Mouse (Mus musculus) liver, embryonic 11.5 days (tissue): Measurements from ENCODE around the gene Pld1. TPM values are rescaled to one million over a fixed set of nuclear protein-coding genes. Genes with fewer than 3 reads are reported as not detected.

Experiments
- ATAC-seq: fragments of 200-750 bp; cut with Nextera tagmentation; replicated peaks from 2 replicates; pipeline ENCODE4 v1.8.0; 2017; ENCODE audit warnings: moderate number of reproducible peaks, mild to moderate bottlenecking, moderate TSS enrichment, moderate library complexity; ENCODE audit not compliant: low FRiP score
- DNase-seq: peaks from one replicate; pipeline ENCODE4 v3.0.0-alpha.2; 2017; ENCODE audit warnings: low spot score
- H3K27ac ChIP-seq: fragments of 300-500 bp; sonication (generic); 2 replicates; pipeline ENCODE4 v1.5.1; 2014; ENCODE audit warnings: mild to moderate bottlenecking, low read depth, low read length, control low read depth
- H3K27me3 ChIP-seq: fragments of 300-500 bp; sonication (generic); replicated peaks from 2 replicates; pipeline ENCODE4 v1.6.1; 2014; ENCODE audit warnings: low read length, mixed read lengths; ENCODE audit not compliant: control insufficient read depth, insufficient read depth
- H3K36me3 ChIP-seq: fragments of 300-500 bp; sonication (generic); 2 replicates; pipeline ENCODE4 v1.6.1; 2014; ENCODE audit warnings: mild to moderate bottlenecking, low read length, moderate library complexity, mixed read lengths; ENCODE audit not compliant: control insufficient read depth, insufficient read depth
- H3K4me1 ChIP-seq: fragments of 300-500 bp; sonication (generic); replicated peaks from 2 replicates; pipeline ENCODE4 v1.6.1; 2014; ENCODE audit warnings: low read length, mixed read lengths; ENCODE audit not compliant: control insufficient read depth, insufficient read depth
- H3K4me2 ChIP-seq: fragments of 300-500 bp; sonication (generic); 2 replicates; pipeline ENCODE4 v1.6.1; 2014; ENCODE audit warnings: mild to moderate bottlenecking, control low read depth, moderate library complexity
- H3K4me3 ChIP-seq: fragments of 300-500 bp; sonication (generic); 2 replicates; pipeline ENCODE4 v1.5.1; 2014; ENCODE audit warnings: low read depth, low read length, control low read depth
- H3K9ac ChIP-seq: fragments of 300-500 bp; sonication (generic); 2 replicates; pipeline ENCODE4 v1.6.1; 2014; ENCODE audit warnings: low read depth, low read length, control low read depth
- H3K9me3 ChIP-seq: fragments of 300-500 bp; sonication (generic); 2 replicates; pipeline ENCODE4 v1.6.1; 2016; ENCODE audit warnings: low read length, inconsistent platforms, mixed read lengths; ENCODE audit not compliant: control insufficient read depth
- WGBS: fragments of 180-500 bp; shearing (Covaris S2); extraction: QIAGEN DNeasy Blood & Tissue Kit; methylation state at CpG from one replicate; pipeline ENCODE4 v1.1.7; 2014; 5-methylcytosine and 5-hydroxymethylcytosine counted together
- polyA plus RNA-seq: library from polyadenylated mRNA; unstranded; fragments of >200 nt; fragmentation: Nextera tagmentation; extraction: Ambion mirVana; gene quantifications from 2 replicates; pipeline ENCODE4 v1.2.1, GENCODE M21; 2014

Pld1 gene
- polyA plus RNA-seq, 1 experiment from 2014 or later: 4.9 TPM

GRCm38 (mm10) chr3:28061155-28061554, 122.7 kb downstream of the Pld1 start:
- no peak for ATAC-seq

GRCm38 (mm10) chr3:28079211-28079610, 140.7 kb downstream of the Pld1 start:
- 77% methylated on average over 3 of the region's 3 CpGs for WGBS
- no peak for ATAC-seq
- Histone ChIP-seq H3K36me3 (peaks cover 3% of the 10 kb centered on the region; the same call in 1 of the 2 replicates), H3K4me1 (no peaks in the 10 kb centered on the region), H3K9ac (no peak overlapping the region), H3K27me3 (no peaks in the 10 kb centered on the region), H3K4me2 (no peak overlapping the region), H3K27ac (no peak overlapping the region), H3K4me3 (no peak overlapping the region), H3K9me3 (no peaks in the 10 kb centered on the region)
- DNase-seq: no peak

More at GRCm38 (mm10) chr3:28061155-28061554, 122.7 kb downstream of the Pld1 start:
- Histone ChIP-seq H3K27me3 (no peaks in the 10 kb centered on the region), H3K27ac (no peak overlapping the region), H3K4me1 (no peaks in the 10 kb centered on the region), H3K9ac (no peak overlapping the region), H3K36me3 (no peaks in the 10 kb centered on the region), H3K4me3 (no peak overlapping the region), H3K4me2 (no peak overlapping the region), H3K9me3 (no peaks in the 10 kb centered on the region)
- DNase-seq: no peak

GRCm38 (mm10) chr3:28080116-28080515, 141.6 kb downstream of the Pld1 start:
- H3K9me3 ChIP-seq: no peaks in the 10 kb centered on the region
- DNase-seq (no peak), ATAC-seq (no peak)
- no peaks in the 10 kb centered on the region for H3K4me1 ChIP-seq
- H3K27ac ChIP-seq: no peak overlapping the region
- H3K4me3 ChIP-seq: no peak overlapping the region
- peaks cover 3% of the 10 kb centered on the region; the same call in 1 of the 2 replicates for H3K36me3 ChIP-seq
- H3K9ac ChIP-seq: no peak overlapping the region
- no peaks in the 10 kb centered on the region for H3K27me3 ChIP-seq
- no peak overlapping the region for H3K4me2 ChIP-seq
- WGBS: 91% methylated on average over 1 of the region's 1 CpGs

- no peak overlapping the region for H3K27ac ChIP-seq
- 29% methylated on average over 6 of the region's 6 CpGs for WGBS
- H3K9me3 ChIP-seq: no peaks in the 10 kb centered on the region
- DNase-seq (no peak), ATAC-seq (no peak)
- H3K27me3 ChIP-seq: no peaks in the 10 kb centered on the region
- H3K9ac ChIP-seq: no peak overlapping the region
- peaks cover 3% of the 10 kb centered on the region; the same call in 1 of the 2 replicates for H3K36me3 ChIP-seq
- H3K4me3 ChIP-seq: no peak overlapping the region
- H3K4me1 ChIP-seq: no peaks in the 10 kb centered on the region
- no peak overlapping the region for H3K4me2 ChIP-seq
Measured at GRCm38 (mm10) chr3:28081012-28081411, 142.5 kb downstream of the Pld1 start.

GRCm38 (mm10) chr3:28083218-28083617, 144.7 kb downstream of the Pld1 start:
- Histone ChIP-seq H3K4me1 (no peaks in the 10 kb centered on the region), H3K4me2 (no peak overlapping the region), H3K9me3 (no peaks in the 10 kb centered on the region), H3K27me3 (no peaks in the 10 kb centered on the region), H3K27ac (no peak overlapping the region), H3K9ac (no peak overlapping the region), H3K36me3 (no peaks in the 10 kb centered on the region), H3K4me3 (no peak overlapping the region)
- ATAC-seq: no peak
- 71% methylated on average over 3 of the region's 3 CpGs for WGBS
- no peak for DNase-seq

GRCm38 (mm10) chr3:28084281-28084680, 145.8 kb downstream of the Pld1 start:
- no peaks in the 10 kb centered on the region for H3K4me1 ChIP-seq
- DNase-seq (no peak), ATAC-seq (no peak)
- no peak overlapping the region for H3K4me3 ChIP-seq
- H3K9ac ChIP-seq: no peak overlapping the region
- H3K4me2 ChIP-seq: no peak overlapping the region
- no peaks in the 10 kb centered on the region for H3K9me3 ChIP-seq
- H3K36me3 ChIP-seq: no peaks in the 10 kb centered on the region
- no peaks in the 10 kb centered on the region for H3K27me3 ChIP-seq
- WGBS: 70% methylated on average over 2 of the region's 2 CpGs
- no peak overlapping the region for H3K27ac ChIP-seq

GRCm38 (mm10) chr3:28091296-28091695, 152.8 kb downstream of the Pld1 start:
- ATAC-seq: no peak
- Histone ChIP-seq H3K27ac (no peak overlapping the region), H3K9me3 (no peaks in the 10 kb centered on the region), H3K4me3 (no peak overlapping the region), H3K9ac (no peak overlapping the region), H3K4me1 (no peaks in the 10 kb centered on the region), H3K36me3 (no peaks in the 10 kb centered on the region), H3K27me3 (no peaks in the 10 kb centered on the region), H3K4me2 (no peak overlapping the region)
- no peak for DNase-seq
- WGBS: 65% methylated on average over 1 of the region's 1 CpGs

GRCm38 (mm10) chr3:28091741-28092140, 153.2 kb downstream of the Pld1 start:
- H3K27ac ChIP-seq: no peak overlapping the region
- ATAC-seq: no peak
- no peak overlapping the region for H3K4me3 ChIP-seq

GRCm38 (mm10) chr3:28093684-28094302, 155.3 kb downstream of the Pld1 start:
- Histone ChIP-seq H3K9ac (no peak overlapping the region), H3K4me1 (no peaks in the 10 kb centered on the region), H3K9me3 (no peaks in the 10 kb centered on the region), H3K4me2 (no peak overlapping the region), H3K4me3 (no peak overlapping the region), H3K36me3 (no peaks in the 10 kb centered on the region), H3K27ac (no peak overlapping the region), H3K27me3 (no peaks in the 10 kb centered on the region)
- ATAC-seq (no peak), DNase-seq (no peak)
- 77% methylated on average over 9 of the region's 9 CpGs for WGBS

More at GRCm38 (mm10) chr3:28091741-28092140, 153.2 kb downstream of the Pld1 start:
- WGBS: 63% methylated on average over 2 of the region's 2 CpGs
- Histone ChIP-seq H3K9ac (no peak overlapping the region), H3K4me1 (no peaks in the 10 kb centered on the region), H3K9me3 (no peaks in the 10 kb centered on the region), H3K4me2 (no peak overlapping the region), H3K27me3 (no peaks in the 10 kb centered on the region), H3K36me3 (no peaks in the 10 kb centered on the region)
- no peak for DNase-seq
